Mouse (Mus musculus) heart, embryonic 16.5 days (tissue): ENCODE measurements around the gene Ablim2. TPM values are rescaled to one million over a fixed set of nuclear protein-coding genes. Genes with fewer than 3 reads are reported as not detected.

Experiments
- ATAC-seq: fragments of 200-750 bp; cut with Nextera tagmentation; replicated peaks from 2 replicates; pipeline ENCODE4 v1.8.0; 2017; ENCODE audit warnings: moderate number of reproducible peaks; ENCODE audit not compliant: insufficient read depth, low FRiP score; ENCODE audit errors: extremely low read depth
- H3K27ac ChIP-seq: fragments of 300-500 bp; sonication (generic); 2 replicates; pipeline ENCODE4 v1.5.1; 2014; ENCODE audit warnings: mild to moderate bottlenecking, low read length, control low read depth, moderate library complexity
- H3K27me3 ChIP-seq: fragments of 300-500 bp; sonication (generic); 2 replicates; pipeline ENCODE4 v1.6.1; 2014; ENCODE audit warnings: low read length, mixed read lengths; ENCODE audit not compliant: control insufficient read depth, insufficient read depth
- H3K36me3 ChIP-seq: fragments of 300-500 bp; sonication (generic); 2 replicates; pipeline ENCODE4 v1.6.1; 2014; ENCODE audit not compliant: control insufficient read depth, insufficient read depth
- H3K4me1 ChIP-seq: fragments of 300-500 bp; sonication (generic); 2 replicates; pipeline ENCODE4 v1.6.1; 2014; ENCODE audit warnings: low read length, mixed read lengths; ENCODE audit not compliant: control insufficient read depth, insufficient read depth
- H3K4me2 ChIP-seq: fragments of 300-500 bp; sonication (generic); 2 replicates; pipeline ENCODE4 v1.6.1; 2014; ENCODE audit warnings: low read depth, mild to moderate bottlenecking, control low read depth, low read length
- H3K4me3 ChIP-seq: fragments of 300-500 bp; sonication (generic); 2 replicates; pipeline ENCODE4 v1.5.1; 2014; ENCODE audit warnings: mild to moderate bottlenecking, control low read depth, low read length
- H3K9ac ChIP-seq: fragments of 300-500 bp; sonication (generic); 2 replicates; pipeline ENCODE4 v1.6.1; 2014; ENCODE audit warnings: low read length, control low read depth
- H3K9me3 ChIP-seq: fragments of 300-500 bp; sonication (generic); replicated peaks from 2 replicates; pipeline ENCODE4 v1.6.1; 2016; ENCODE audit warnings: low read length; ENCODE audit not compliant: control insufficient read depth
- WGBS: fragments of 180-500 bp; shearing (Covaris S2); extraction: QIAGEN DNeasy Blood & Tissue Kit; methylation state at CpG from one replicate; pipeline ENCODE4 v1.1.7; 2014; 5-methylcytosine and 5-hydroxymethylcytosine counted together
- polyA plus RNA-seq: library from polyadenylated mRNA; unstranded; fragments of >200 nt; fragmentation: Nextera tagmentation; extraction: Ambion mirVana; gene quantifications from 2 replicates; pipeline ENCODE4 v1.2.1, GENCODE M21; 2015

Ablim2 gene
- polyA plus RNA-seq, 1 experiment from 2014 or later = 7.3 TPM

DNA sequence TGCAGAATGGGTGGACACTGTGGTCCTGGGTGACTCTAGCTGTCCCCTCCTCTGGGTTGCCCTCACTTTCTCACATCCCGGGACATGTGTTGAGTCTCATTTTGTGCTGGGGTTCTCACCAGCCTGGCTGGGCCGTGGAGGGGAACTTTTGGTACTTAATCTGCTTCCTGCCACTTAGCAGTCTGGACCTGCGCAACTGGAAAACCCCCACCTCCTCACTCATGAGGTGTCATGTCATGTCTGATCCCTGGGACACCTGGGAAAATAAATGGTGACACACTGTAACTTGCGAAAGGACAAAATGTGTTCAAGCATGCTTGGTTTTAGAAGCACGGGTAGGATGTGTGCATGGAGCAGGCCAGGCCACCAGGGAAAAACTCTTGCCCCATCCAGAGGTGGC is 127.0 kb downstream of the Ablim2 start:
- ATAC-seq = no peak
- Histone ChIP-seq H3K27me3 (no peaks in the 10 kb centered on the region), H3K4me3 (no peak overlapping the region), H3K4me1 (peaks cover 4% of the 10 kb centered on the region; the same call in 1 of the 2 replicates), H3K9ac (no peak overlapping the region), H3K36me3 (no peaks in the 10 kb centered on the region), H3K9me3 (no peaks in the 10 kb centered on the region), H3K27ac (no peak overlapping the region), H3K4me2 (no peak overlapping the region)
- WGBS = 87% methylated on average over 5 of the region's 5 CpGs

DNA sequence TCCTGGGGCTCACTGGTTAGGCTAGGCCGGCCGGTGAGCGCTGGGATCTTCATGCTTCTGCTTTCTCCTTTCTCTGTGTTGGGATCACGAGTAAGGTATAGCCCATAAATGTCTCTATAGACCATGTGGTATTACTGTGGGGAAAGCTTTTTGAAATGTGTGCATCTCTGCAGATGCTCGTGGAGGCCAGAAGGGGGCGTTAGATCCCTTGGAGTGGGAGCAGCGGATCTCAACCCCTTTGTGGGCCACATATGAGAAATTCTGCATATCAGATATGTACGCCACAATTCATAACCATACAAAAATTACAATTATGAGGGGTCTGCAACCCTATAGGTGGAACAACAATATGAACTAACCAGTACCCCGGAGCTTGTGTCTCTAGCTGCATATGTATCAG is 131.3 kb downstream of the Ablim2 start:
- H3K36me3 ChIP-seq = no peaks in the 10 kb centered on the region
- H3K9me3 ChIP-seq = no peaks in the 10 kb centered on the region
- peaks cover 10% of the 10 kb centered on the region; the same call in 1 of the 2 replicates for H3K4me1 ChIP-seq
- H3K9ac ChIP-seq = no peak overlapping the region
- no peak overlapping the region for H3K4me3 ChIP-seq
- no peak overlapping the region for H3K27ac ChIP-seq
- WGBS = 45% methylated on average over 9 of the region's 9 CpGs
- 0 out of 2 replicates have a peak, but pooled peaks cover 2% of the 10 kb centered on the region for H3K27me3 ChIP-seq
- no peak overlapping the region for H3K4me2 ChIP-seq
- ATAC-seq = no peak

DNA sequence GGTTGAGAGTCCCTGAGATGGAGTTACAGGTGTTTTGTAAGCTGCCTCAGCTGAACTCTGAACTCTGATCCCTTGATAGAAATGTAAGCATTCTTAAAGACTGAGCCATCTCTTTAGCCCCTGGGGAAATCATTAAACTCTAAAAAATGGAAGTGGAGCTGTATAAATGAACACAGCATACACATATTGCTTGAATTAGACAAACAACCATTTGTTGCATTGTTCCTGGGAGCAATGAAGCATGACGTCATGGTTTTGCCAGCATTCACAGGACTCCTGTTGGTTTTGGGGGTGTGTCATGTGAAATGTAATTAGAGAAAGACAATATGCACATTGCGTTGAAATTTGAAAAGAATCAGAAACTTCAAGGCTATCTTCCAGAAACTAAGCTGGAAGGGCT is 132.0 kb downstream of the Ablim2 start:
- Histone ChIP-seq H3K4me1 (peaks cover 10% of the 10 kb centered on the region; the same call in 1 of the 2 replicates), H3K9me3 (no peaks in the 10 kb centered on the region), H3K4me3 (no peak overlapping the region), H3K27me3 (0 out of 2 replicates have a peak, but pooled peaks cover 2% of the 10 kb centered on the region), H3K27ac (no peak overlapping the region), H3K4me2 (no peak overlapping the region), H3K9ac (no peak overlapping the region), H3K36me3 (no peaks in the 10 kb centered on the region)
- 69% methylated on average over 2 of the region's 2 CpGs for WGBS
- no peak for ATAC-seq

DNA sequence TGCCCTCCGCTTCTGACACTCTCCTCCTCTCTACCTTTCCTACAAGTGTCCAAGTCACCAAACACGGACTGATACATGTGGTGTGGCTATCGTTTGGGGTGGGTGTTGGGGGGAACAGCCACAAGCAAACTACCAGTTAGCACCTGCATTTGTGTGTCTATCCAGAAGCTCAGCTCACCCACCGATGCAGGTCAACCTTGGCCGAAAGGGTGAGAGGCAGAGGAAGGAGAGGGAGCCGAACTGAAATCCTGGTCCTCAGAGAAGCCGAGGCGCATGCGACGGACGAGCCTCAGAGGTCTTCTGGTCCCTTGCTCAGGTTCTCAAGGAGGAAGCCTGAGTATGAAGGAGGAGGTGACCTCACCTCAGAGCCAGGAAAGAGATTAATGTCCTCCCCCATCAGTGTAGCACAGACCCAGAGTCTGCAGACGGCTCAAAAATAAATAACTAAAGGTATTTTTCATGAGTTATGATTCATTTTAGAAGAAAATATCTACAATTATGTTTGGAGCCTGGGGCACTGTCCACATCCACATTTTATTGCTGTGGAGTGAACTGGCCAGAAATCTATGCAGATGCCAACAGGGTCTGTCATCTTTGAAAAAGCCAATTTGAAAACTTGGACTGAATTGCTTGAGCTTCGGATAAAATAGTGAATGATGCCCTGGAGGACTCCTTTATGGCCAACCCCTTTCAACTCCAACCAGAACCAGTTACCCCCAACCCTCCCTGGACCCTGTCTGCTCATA is 133.5 kb downstream of the Ablim2 start:
- Histone ChIP-seq H3K9me3 (no peaks in the 10 kb centered on the region), H3K4me3 (no peak overlapping the region), H3K27me3 (0 out of 2 replicates have a peak, but pooled peaks cover 2% of the 10 kb centered on the region), H3K36me3 (no peaks in the 10 kb centered on the region), H3K27ac (no peak overlapping the region), H3K9ac (no peak overlapping the region), H3K4me1 (peaks cover 19% of the 10 kb centered on the region), H3K4me2 (no peak overlapping the region)
- WGBS = 85% methylated on average over 13 of the region's 13 CpGs
- ATAC-seq = no peak

DNA sequence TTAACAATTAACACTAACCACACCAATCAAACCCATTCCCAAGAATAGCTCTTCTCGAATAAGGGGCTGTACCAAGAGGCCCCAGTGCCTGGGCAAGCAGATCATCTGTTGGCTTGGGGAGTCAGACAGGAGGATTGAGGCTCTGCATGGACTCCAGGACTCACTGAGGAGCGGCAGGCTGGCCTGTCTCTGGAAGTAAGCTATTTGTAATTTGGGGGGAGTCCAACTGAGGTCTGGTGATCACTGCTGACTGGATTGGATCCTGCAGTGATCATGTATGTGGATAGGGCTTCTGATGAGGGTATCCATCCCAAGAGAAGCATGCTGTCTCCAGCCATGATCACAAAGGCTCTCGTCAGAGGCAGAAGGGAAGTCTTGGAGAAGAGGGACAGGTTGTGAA is 134.7 kb downstream of the Ablim2 start:
- H3K27ac ChIP-seq = no peak overlapping the region
- 82% methylated on average over 3 of the region's 3 CpGs for WGBS
- no peak overlapping the region for H3K4me2 ChIP-seq
- H3K4me3 ChIP-seq = no peak overlapping the region
- H3K36me3 ChIP-seq = no peaks in the 10 kb centered on the region
- H3K4me1 ChIP-seq = peaks cover 31% of the 10 kb centered on the region
- ATAC-seq = no peak
- no peaks in the 10 kb centered on the region for H3K9me3 ChIP-seq
- 0 out of 2 replicates have a peak, but pooled peaks cover 2% of the 10 kb centered on the region for H3K27me3 ChIP-seq
- H3K9ac ChIP-seq = no peak overlapping the region

DNA sequence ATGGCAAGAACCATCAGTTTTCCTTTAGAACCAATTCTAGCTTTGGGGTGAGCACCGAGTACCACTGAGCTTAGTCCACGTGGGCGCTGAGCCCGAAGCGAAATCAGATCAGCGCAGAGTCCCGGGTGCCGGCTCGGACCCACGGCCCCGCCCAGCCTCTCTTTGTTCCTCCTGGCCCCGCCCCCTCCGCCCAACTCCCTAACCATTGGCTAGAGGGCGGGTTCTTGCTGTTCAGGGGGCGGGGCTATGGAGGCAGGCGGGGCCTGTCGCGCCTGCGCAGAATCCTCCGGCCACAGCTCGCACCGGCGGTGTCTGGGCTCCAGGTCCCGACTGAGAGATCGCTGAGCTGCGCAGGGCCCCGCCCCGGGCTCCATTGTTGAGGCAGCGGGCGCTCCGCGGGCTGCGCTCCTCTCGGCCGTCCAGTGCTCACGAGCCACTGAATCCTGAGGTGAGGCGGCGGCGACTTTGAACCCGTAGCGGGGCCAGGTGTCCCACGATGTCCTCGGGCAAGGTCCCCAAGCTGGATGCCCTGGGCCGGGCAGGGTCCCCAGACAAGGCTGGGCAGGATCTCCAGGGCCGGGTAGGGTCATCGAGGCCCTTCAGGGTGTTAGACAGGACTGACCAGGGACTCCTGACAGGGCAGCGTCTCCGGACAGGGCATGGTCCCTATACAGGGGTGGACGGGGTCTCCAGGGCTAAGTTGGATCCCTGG is 135.6 kb downstream of the Ablim2 start, which contains the start of gene Afap1:
Gene Afap1 (plus strand): TSS at position 227 of the 712 bp plus-strand sequence.
- Histone ChIP-seq H3K4me3 (peak within 1 kb of the TSS; percentile 94), H3K9ac (peak within 1 kb of the TSS; percentile 99), H3K36me3 (no peaks in the 10 kb centered on the region; the same call in 1 of the 2 replicates), H3K4me1 (peaks cover 36% of the 10 kb centered on the region), H3K27ac (peak within 1 kb of the TSS; percentile 90), H3K4me2 (peak within 1 kb of the TSS; percentile 95), H3K9me3 (no peaks in the 10 kb centered on the region), H3K27me3 (0 out of 2 replicates have a peak, but pooled peaks cover 2% of the 10 kb centered on the region)
- WGBS = under 1% methylated on average over 49 of the region's 49 CpGs
- peak; percentile 93 for ATAC-seq

DNA sequence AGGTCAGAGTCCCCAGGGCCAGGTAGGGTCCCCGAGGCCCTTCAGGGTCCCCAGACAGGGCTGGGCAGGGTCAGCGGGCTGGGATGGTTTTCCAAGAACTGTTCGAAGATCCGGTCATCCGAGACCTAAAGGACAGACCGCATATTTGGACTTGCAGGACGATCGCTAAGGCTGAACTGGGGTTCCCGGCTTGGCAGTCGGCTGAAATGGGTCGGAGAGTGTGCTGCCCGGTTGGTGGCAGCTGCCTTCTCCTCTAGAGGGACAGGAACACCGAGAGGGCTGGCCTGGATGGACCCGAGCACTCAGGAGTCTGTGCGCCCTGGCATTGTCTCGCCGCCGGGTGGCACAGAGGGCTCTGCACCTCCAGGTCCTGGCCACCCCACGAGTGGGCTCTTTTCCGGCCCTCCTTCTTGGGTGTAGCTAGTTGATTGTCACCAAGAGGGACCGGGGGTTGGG is 136.2 kb downstream of the Ablim2 start:
- 0 out of 2 replicates have a peak, but pooled peaks cover 2% of the 10 kb centered on the region for H3K27me3 ChIP-seq
- H3K9ac ChIP-seq = peak overlapping the region; percentile 99
- H3K27ac ChIP-seq = peak overlapping the region; percentile 90
- H3K4me1 ChIP-seq = peaks cover 42% of the 10 kb centered on the region
- H3K4me3 ChIP-seq = peak overlapping the region; percentile 94
- under 1% methylated on average over 21 of the region's 21 CpGs for WGBS
- H3K36me3 ChIP-seq = no peaks in the 10 kb centered on the region; the same call in 1 of the 2 replicates
- H3K9me3 ChIP-seq = no peaks in the 10 kb centered on the region
- peak; percentile 53 for ATAC-seq
- H3K4me2 ChIP-seq = peak overlapping the region; percentile 95

DNA sequence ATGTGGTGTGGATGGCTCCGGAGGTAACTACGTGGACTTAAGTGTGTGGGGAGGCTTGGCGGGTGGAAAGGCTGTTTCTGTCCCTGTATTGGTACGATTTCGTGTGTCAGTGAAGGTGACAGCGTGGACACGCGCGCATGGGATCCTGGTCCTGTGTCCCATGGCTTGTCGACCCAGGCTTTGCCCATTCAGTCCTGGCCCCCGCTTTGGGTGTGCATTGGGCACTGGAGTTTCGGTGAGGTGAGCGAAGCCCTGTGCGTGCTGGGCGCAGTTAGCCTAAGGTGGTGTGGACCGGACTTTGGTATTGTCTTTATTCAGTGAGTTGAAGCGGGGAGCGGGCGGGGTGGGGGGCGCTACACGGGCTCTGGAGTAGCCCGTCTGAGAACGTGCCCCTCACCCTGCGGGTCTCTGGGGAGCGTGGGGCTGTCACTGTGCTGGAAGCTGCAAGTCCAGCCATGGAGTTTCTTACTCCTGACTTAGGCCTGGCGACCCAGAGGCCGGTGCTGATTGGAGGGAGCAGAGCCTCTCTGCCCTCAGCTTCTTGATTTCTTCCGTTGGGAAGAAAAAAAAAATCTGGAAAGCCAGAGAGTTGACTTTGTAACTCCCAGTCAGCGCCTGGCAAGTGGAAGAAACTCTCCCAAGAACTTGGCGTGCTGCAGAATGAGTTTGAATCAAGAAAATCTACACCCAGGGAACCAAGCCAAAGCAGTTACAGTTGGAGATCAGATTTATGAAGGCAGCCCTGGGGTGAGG is 136.8 kb downstream of the Ablim2 start:
- Histone ChIP-seq H3K9ac (peak overlapping the region; percentile 99), H3K9me3 (no peaks in the 10 kb centered on the region), H3K27ac (peak overlapping the region; percentile 90), H3K4me2 (peak overlapping the region; percentile 95), H3K27me3 (0 out of 2 replicates have a peak, but pooled peaks cover 2% of the 10 kb centered on the region), H3K4me3 (peak overlapping the region; percentile 94), H3K36me3 (no peaks in the 10 kb centered on the region; the same call in 1 of the 2 replicates), H3K4me1 (peaks cover 43% of the 10 kb centered on the region)
- WGBS = 10% methylated on average over 30 of the region's 30 CpGs
- no peak for ATAC-seq
